Mouse (Mus musculus): ENCODE measurements at regions not wholly inside any gene's neighbourhood (a gene's known extent, or its start where the extent isn't known, plus 50 kb on each side); places are given as distances from the start of the nearest gene placed in this dataset.

GRCm38 (mm10) chr12:109662179-109662578, 62.0 kb upstream of the Rtl1 start:
- H3K4me1 ChIP-seq (ENCODE audit: control insufficient read depth, insufficient read depth, low read length): no peaks in the 10 kb centered on the region
- TF ChIP-seq CTCF (IDR thresholded peaks at IDR 0.05; ENCODE audit: extremely low read depth, insufficient read depth, low read length) (no peak), POLR2A (IDR thresholded peaks at IDR 0.05; ENCODE audit: extremely low read depth, insufficient read depth, low read length) (no peak)
- no peak overlapping the region for H3K27ac ChIP-seq (ENCODE audit: insufficient read depth, low read length)
- H3K4me3 ChIP-seq (ENCODE audit: insufficient read depth, low read length): no peak overlapping the region

GRCm38 (mm10) chr12:109674766-109675165, 74.6 kb upstream of the Rtl1 start:
- Histone ChIP-seq H3K4me3 (ENCODE audit: insufficient read depth, low read length) (no peak overlapping the region), H3K27ac (ENCODE audit: insufficient read depth, low read length) (no peak overlapping the region), H3K4me1 (ENCODE audit: control insufficient read depth, insufficient read depth, low read length) (no peaks in the 10 kb centered on the region)

GRCm38 (mm10) chr12:109694046-109694445, 93.9 kb upstream of the Rtl1 start:
- TF ChIP-seq POLR2A (IDR thresholded peaks at IDR 0.05; ENCODE audit: extremely low read depth, insufficient read depth, low read length) (no peak), CTCF (IDR thresholded peaks at IDR 0.05; ENCODE audit: extremely low read depth, insufficient read depth, low read length) (no peak)
- Histone ChIP-seq H3K4me1 (ENCODE audit: control insufficient read depth, insufficient read depth, low read length) (peaks cover 1% of the 10 kb centered on the region; the same call in 1 of the 2 replicates), H3K4me3 (ENCODE audit: insufficient read depth, low read length) (no peak overlapping the region), H3K27ac (ENCODE audit: insufficient read depth, low read length) (no peak overlapping the region)

More at GRCm38 (mm10) chr12:109674766-109675165, 74.6 kb upstream of the Rtl1 start:
- no peak for TF ChIP-seq CTCF (IDR thresholded peaks at IDR 0.05; ENCODE audit: extremely low read depth, insufficient read depth, low read length)
- TF ChIP-seq POLR2A (IDR thresholded peaks at IDR 0.05; ENCODE audit: extremely low read depth, insufficient read depth, low read length): no peak

GRCm38 (mm10) chr12:109694801-109695430, 94.8 kb upstream of the Rtl1 start:
- no peak for TF ChIP-seq CTCF (IDR thresholded peaks at IDR 0.05; ENCODE audit: extremely low read depth, insufficient read depth, low read length)
- no peak for TF ChIP-seq POLR2A (IDR thresholded peaks at IDR 0.05; ENCODE audit: extremely low read depth, insufficient read depth, low read length)
- H3K27ac ChIP-seq (ENCODE audit: insufficient read depth, low read length): no peak overlapping the region
- no peak overlapping the region for H3K4me3 ChIP-seq (ENCODE audit: insufficient read depth, low read length)
- peaks cover 1% of the 10 kb centered on the region; the same call in 1 of the 2 replicates for H3K4me1 ChIP-seq (ENCODE audit: control insufficient read depth, insufficient read depth, low read length)

GRCm38 (mm10) chr12:109706820-109707219, 106.7 kb upstream of the Rtl1 start:
- no peak overlapping the region for H3K27ac ChIP-seq (ENCODE audit: insufficient read depth, low read length)
- TF ChIP-seq POLR2A (IDR thresholded peaks at IDR 0.05; ENCODE audit: extremely low read depth, insufficient read depth, low read length): no peak
- no peak for TF ChIP-seq CTCF (IDR thresholded peaks at IDR 0.05; ENCODE audit: extremely low read depth, insufficient read depth, low read length)
- no peak overlapping the region for H3K4me3 ChIP-seq (ENCODE audit: insufficient read depth, low read length)
- H3K4me1 ChIP-seq (ENCODE audit: control insufficient read depth, insufficient read depth, low read length): 0 out of 2 replicates have a peak, but pooled peaks cover 1% of the 10 kb centered on the region

GRCm38 (mm10) chr12:109709661-109710060, 109.5 kb upstream of the Rtl1 start:
- TF ChIP-seq CTCF (IDR thresholded peaks at IDR 0.05; ENCODE audit: extremely low read depth, insufficient read depth, low read length) (no peak), POLR2A (IDR thresholded peaks at IDR 0.05; ENCODE audit: extremely low read depth, insufficient read depth, low read length) (no peak)
- Histone ChIP-seq H3K27ac (ENCODE audit: insufficient read depth, low read length) (no peak overlapping the region), H3K4me1 (ENCODE audit: control insufficient read depth, insufficient read depth, low read length) (peaks cover 5% of the 10 kb centered on the region), H3K4me3 (ENCODE audit: insufficient read depth, low read length) (no peak overlapping the region)

- no peak for TF ChIP-seq POLR2A (IDR thresholded peaks at IDR 0.05; ENCODE audit: extremely low read depth, insufficient read depth, low read length)
- no peak for TF ChIP-seq CTCF (IDR thresholded peaks at IDR 0.05; ENCODE audit: extremely low read depth, insufficient read depth, low read length)
- Histone ChIP-seq H3K27ac (ENCODE audit: insufficient read depth, low read length) (no peak overlapping the region), H3K4me3 (ENCODE audit: insufficient read depth, low read length) (no peak overlapping the region), H3K4me1 (ENCODE audit: control insufficient read depth, insufficient read depth, low read length) (peaks cover 5% of the 10 kb centered on the region)
These were observed 111.3 kb upstream of the Rtl1 start for GRCm38 (mm10) chr12:109711392-109711791.

- H3K27ac ChIP-seq (ENCODE audit: insufficient read depth, low read length): no peak overlapping the region
- H3K4me3 ChIP-seq (ENCODE audit: insufficient read depth, low read length): no peak overlapping the region
- peaks cover 5% of the 10 kb centered on the region for H3K4me1 ChIP-seq (ENCODE audit: control insufficient read depth, insufficient read depth, low read length)
- TF ChIP-seq POLR2A (IDR thresholded peaks at IDR 0.05; ENCODE audit: extremely low read depth, insufficient read depth, low read length) (no peak), CTCF (IDR thresholded peaks at IDR 0.05; ENCODE audit: extremely low read depth, insufficient read depth, low read length) (no peak)
These were observed 111.8 kb upstream of the Rtl1 start for GRCm38 (mm10) chr12:109711946-109712345.

- Histone ChIP-seq H3K4me3 (ENCODE audit: insufficient read depth, low read length) (no peak overlapping the region), H3K27ac (ENCODE audit: insufficient read depth, low read length) (no peak overlapping the region), H3K4me1 (ENCODE audit: control insufficient read depth, insufficient read depth, low read length) (peaks cover 5% of the 10 kb centered on the region)
- TF ChIP-seq CTCF (IDR thresholded peaks at IDR 0.05; ENCODE audit: extremely low read depth, insufficient read depth, low read length): no peak
- TF ChIP-seq POLR2A (IDR thresholded peaks at IDR 0.05; ENCODE audit: extremely low read depth, insufficient read depth, low read length): no peak
These were observed 112.3 kb upstream of the Rtl1 start for GRCm38 (mm10) chr12:109712386-109712785.

- TF ChIP-seq CTCF (IDR thresholded peaks at IDR 0.05; ENCODE audit: extremely low read depth, insufficient read depth, low read length): no peak
- no peak for TF ChIP-seq POLR2A (IDR thresholded peaks at IDR 0.05; ENCODE audit: extremely low read depth, insufficient read depth, low read length)
- H3K4me1 ChIP-seq (ENCODE audit: control insufficient read depth, insufficient read depth, low read length): peaks cover 5% of the 10 kb centered on the region
- no peak overlapping the region for H3K4me3 ChIP-seq (ENCODE audit: insufficient read depth, low read length)
- no peak overlapping the region for H3K27ac ChIP-seq (ENCODE audit: insufficient read depth, low read length)
These were observed 112.9 kb upstream of the Rtl1 start for GRCm38 (mm10) chr12:109713041-109713440.

All from cortical plate, adult 2 months (tissue).